Comparison of ENCODE assay signal across 8 mouse cellular contexts in the genomic region with DNA sequence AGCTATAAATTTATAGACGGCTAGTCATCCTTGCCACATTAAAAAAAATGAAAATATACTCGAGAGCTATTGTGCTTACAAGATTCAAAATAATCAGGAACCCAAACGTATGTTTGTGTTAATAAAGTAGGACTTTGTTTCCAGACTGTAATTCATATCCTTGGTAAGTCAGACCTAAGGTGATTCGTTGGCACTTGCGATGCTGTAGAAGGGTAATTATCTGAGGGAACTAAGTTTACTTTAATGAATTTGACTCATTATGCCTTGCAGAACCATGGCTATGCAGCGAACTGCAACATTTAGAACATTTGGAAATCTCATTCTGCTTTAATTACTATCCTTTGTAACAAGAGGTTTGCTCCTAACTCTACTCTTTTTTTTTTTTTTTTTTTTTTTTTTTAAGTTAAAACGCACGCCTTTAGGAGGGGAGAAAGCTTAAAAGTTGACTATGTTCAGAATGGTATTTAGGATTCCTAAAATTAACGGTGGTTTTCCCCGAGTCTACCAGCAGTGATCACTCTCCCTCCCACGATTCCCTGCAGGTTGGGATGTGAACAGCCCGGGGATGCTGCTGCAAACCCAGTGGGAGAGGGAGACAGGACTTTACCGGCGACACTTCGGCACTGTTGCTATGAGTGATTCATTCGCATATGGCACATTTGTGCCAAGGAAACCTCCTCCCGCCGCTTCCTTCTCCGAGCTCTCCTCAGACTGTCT. TPM values are rescaled to one million over a fixed set of nuclear protein-coding genes. Genes with fewer than 3 reads are reported as not detected.
DNase-seq lines count a peak whose midpoint lies in the region; ATAC-seq and TF ChIP-seq lines count a peak whose summit lies in the region.

No protein-coding gene starts in this region.

- 12% methylated on average over 19 of the region's 19 CpGs for WGBS in heart, postnatal 0 days
- 16% methylated on average over 19 of the region's 19 CpGs for WGBS in hindbrain, embryonic 12.5 days
- 14% methylated on average over 19 of the region's 19 CpGs for WGBS in midbrain, embryonic 14.5 days

- peak; percentile 14; the same call in 1 of the 2 replicates for TF ChIP-seq CTCF in heart, postnatal 0 days (IDR thresholded peaks at IDR 0.05; ENCODE audit: low read depth)

- H3K36me3 ChIP-seq in heart, postnatal 0 days (replicated peaks; ENCODE audit: control insufficient read depth, insufficient read depth, low read length): no peaks in the 10 kb centered on the region
- no peaks in the 10 kb centered on the region for H3K36me3 ChIP-seq in hindbrain, embryonic 12.5 days
- no peaks in the 10 kb centered on the region for H3K36me3 ChIP-seq in midbrain, embryonic 14.5 days (ENCODE audit: control insufficient read depth, insufficient read depth, low read length)

- H3K9ac ChIP-seq in heart, postnatal 0 days (replicated peaks; ENCODE audit: low read depth, low read length): peak overlapping the region; percentile 88
- peak overlapping the region; percentile 88 for H3K9ac ChIP-seq in hindbrain, embryonic 12.5 days
- peak overlapping the region; percentile 95 for H3K9ac ChIP-seq in midbrain, embryonic 14.5 days (replicated peaks; ENCODE audit: low read length)

- DNase-seq in heart, postnatal 0 days (ENCODE audit: low spot score): no peak
- DNase-seq in heart, adult 11 months: no peak
- peak; percentile 33 for DNase-seq in MEL-GATA-1-ER (ENCODE audit: extremely low read depth, low read depth)
- DNase-seq in midbrain, embryonic 14.5 days: no peak
- DNase-seq in frontal cortex, postnatal 25 days (ENCODE audit: low spot score in 2 of 2): no peak
- no peak for DNase-seq in layer of hippocampus, postnatal 25 days (ENCODE audit: extremely low spot score in 1 of 2, low spot score in 1 of 2)
- no peak for DNase-seq in spleen, postnatal 10 days (ENCODE audit: low spot score in 2 of 2)

- H3K4me2 ChIP-seq in heart, postnatal 0 days (ENCODE audit: low read depth, low read length): peak overlapping the region; percentile 72
- peak overlapping the region; percentile 76 for H3K4me2 ChIP-seq in hindbrain, embryonic 12.5 days (replicated peaks)
- peak overlapping the region; percentile 90 for H3K4me2 ChIP-seq in midbrain, embryonic 14.5 days (ENCODE audit: low read length)

- H3K27ac ChIP-seq in heart, postnatal 0 days (ENCODE audit: low read depth): peak overlapping the region; percentile 96
- peak overlapping the region; percentile 99 for H3K27ac ChIP-seq in hindbrain, embryonic 12.5 days
- peak overlapping the region; percentile 99 for H3K27ac ChIP-seq in midbrain, embryonic 14.5 days (replicated peaks; ENCODE audit: low read depth, low read length)

- peak overlapping the region; percentile 81 for H3K4me3 ChIP-seq in heart, postnatal 0 days (ENCODE audit: low read depth, low read length)
- H3K4me3 ChIP-seq in hindbrain, embryonic 12.5 days: peak overlapping the region; percentile 90
- peak overlapping the region; percentile 90 for H3K4me3 ChIP-seq in midbrain, embryonic 14.5 days (replicated peaks; ENCODE audit: low read depth, low read length)

- 0 out of 2 replicates have a peak, but pooled peaks cover 3% of the 10 kb centered on the region for H3K4me1 ChIP-seq in heart, postnatal 0 days (ENCODE audit: control insufficient read depth, insufficient read depth)
- H3K4me1 ChIP-seq in hindbrain, embryonic 12.5 days: peaks cover 15% of the 10 kb centered on the region
- peaks cover 29% of the 10 kb centered on the region for H3K4me1 ChIP-seq in midbrain, embryonic 14.5 days (ENCODE audit: control insufficient read depth, insufficient read depth, low read length)

- peak; percentile 43 for ATAC-seq in heart, postnatal 0 days (ENCODE audit: insufficient read depth, low read depth)
- peak; percentile 77 for ATAC-seq in hindbrain, embryonic 12.5 days (ENCODE audit: low FRiP score)
- ATAC-seq in midbrain, embryonic 14.5 days (ENCODE audit: low FRiP score, low TSS enrichment): peak; percentile 60

- no peaks in the 10 kb centered on the region for H3K27me3 ChIP-seq in heart, postnatal 0 days (ENCODE audit: control insufficient read depth, insufficient read depth, low read length)
- H3K27me3 ChIP-seq in hindbrain, embryonic 12.5 days: no peaks in the 10 kb centered on the region
- H3K27me3 ChIP-seq in midbrain, embryonic 14.5 days (ENCODE audit: control insufficient read depth, insufficient read depth, low read length): no peaks in the 10 kb centered on the region

- H3K9me3 ChIP-seq in heart, postnatal 0 days (replicated peaks; ENCODE audit: control insufficient read depth, low read length): no peaks in the 10 kb centered on the region
- no peaks in the 10 kb centered on the region for H3K9me3 ChIP-seq in hindbrain, embryonic 12.5 days (replicated peaks)
- H3K9me3 ChIP-seq in midbrain, embryonic 14.5 days (ENCODE audit: control insufficient read depth, low read length): no peaks in the 10 kb centered on the region

- no peak for TF ChIP-seq EP300 in heart, postnatal 0 days (IDR thresholded peaks at IDR 0.05; ENCODE audit: low read depth)

RNA-seq across cellular contexts. Expression of gene Homer1, which starts 3.6 kb away (rescaled TPM):
- total RNA-seq in heart, postnatal 0 days (2014; rRNA removed; ENCODE audit: low replicate concordance): 71.9 and 84.9 TPM in 2 replicates
- 13.3 and 14.8 TPM in 2 replicates for polyA plus RNA-seq in heart, postnatal 0 days (2015; fragmentation: Nextera tagmentation; extraction: Ambion mirVana)
- polyA plus RNA-seq in hindbrain, embryonic 12.5 days (2016; fragmentation: Nextera tagmentation; extraction: Ambion mirVana): 19.5 and 22.5 TPM in 2 replicates
- 17.1 and 17.4 TPM in 2 replicates for polyA plus RNA-seq in midbrain, embryonic 14.5 days (2014; fragmentation: Nextera tagmentation; extraction: Ambion mirVana)
- 100 to 1,000 TPM; 177 to 187 TPM for total RNA-seq in layer of hippocampus, postnatal 25 days (2021)
